Mouse (Mus musculus) T-helper 17 cell (primary cell): ENCODE measurements around the gene Fam43b.
"Not testable (repeated sequence)": the region's sequence is repeated elsewhere in the genome, so short reads cannot be mapped to it uniquely, and the experiment has no call there.

Source experiments
- in situ Hi-C, 2 experiments: fragments of 300-600 bp; cut with MboI, MseI; formaldehyde crosslinking; loops; 1 replicate in 1 of 2; 2 replicates in 1 of 2; pipeline ENCODE4 v1.15.1; 2025; ENCODE audit warnings: high pct_unique_total_duplicates in 2 of 2

The Fam43b gene

GRCm38 (mm10) chr4:138395971-138396645 lies at the start of gene Fam43b:
Gene Fam43b (minus strand): TSS chr4:138396528.
- in situ Hi-C loops, result no loop called here

GRCm38 (mm10) chr4:138444941-138445340 lies 48.6 kb upstream of the Fam43b start:
- in situ Hi-C loops, result loop anchor here (5.0 to 10.0 kb wide), 4 partner anchors 112 to 410 kb away; no protein-coding TSS in a partner anchor

GRCm38 (mm10) chr4:138440062-138440461 lies 43.7 kb upstream of the Fam43b start:
- in situ Hi-C loops, result loop anchor here in 1 of 2 experiments (10.0 kb wide), 1 partner anchor 415 kb away; no protein-coding TSS in a partner anchor

- in situ Hi-C loops, result loop anchor here (5.0 to 10.0 kb wide), 2 partner anchors 117 to 950 kb away; no protein-coding TSS in a partner anchor
Observed at GRCm38 (mm10) chr4:138434347-138435316, 38.3 kb upstream of the Fam43b start, which contains the start of gene Mul1. Gene Mul1 (plus strand): TSS chr4:138434671.

GRCm38 (mm10) chr4:138431340-138431739 lies 35.0 kb upstream of the Fam43b start:
- in situ Hi-C loops, result loop anchor here (5.0 to 10.0 kb wide), 2 partner anchors 114 to 953 kb away; no protein-coding TSS in a partner anchor

GRCm38 (mm10) chr4:138429778-138430177 lies 33.5 kb upstream of the Fam43b start:
- in situ Hi-C loops, result loop anchor here (5.0 to 10.0 kb wide), 2 partner anchors 112 to 955 kb away; no protein-coding TSS in a partner anchor

GRCm38 (mm10) chr4:138426778-138427705 lies 30.7 kb upstream of the Fam43b start:
- in situ Hi-C loops, result no loop called here

- in situ Hi-C loops, result not testable (repeated sequence)
Observed at GRCm38 (mm10) chr4:138425604-138426003, 29.3 kb upstream of the Fam43b start.

GRCm38 (mm10) chr4:138425028-138425427 lies 28.7 kb upstream of the Fam43b start:
- in situ Hi-C loops, result no loop called here

GRCm38 (mm10) chr4:138418340-138418957 lies 22.1 kb upstream of the Fam43b start:
- in situ Hi-C loops, result loop anchor here in 1 of 2 experiments (5.0 kb wide), 1 partner anchor 51 kb away; the partner anchor contains the start of gene Cda

GRCm38 (mm10) chr4:138417882-138418281 lies 21.6 kb upstream of the Fam43b start:
- in situ Hi-C loops, result loop anchor here in 1 of 2 experiments (5.0 kb wide), 1 partner anchor 51 kb away; the partner anchor contains the start of gene Cda

- in situ Hi-C loops, result loop anchor here in 1 of 2 experiments (5.0 kb wide), 1 partner anchor 49 kb away; the partner anchor contains the start of gene Cda
Observed at GRCm38 (mm10) chr4:138416414-138416813, 20.1 kb upstream of the Fam43b start.

GRCm38 (mm10) chr4:138415991-138416390 lies 19.7 kb upstream of the Fam43b start:
- in situ Hi-C loops, result loop anchor here in 1 of 2 experiments (5.0 kb wide), 1 partner anchor 49 kb away; the partner anchor contains the start of gene Cda

- in situ Hi-C loops, result loop anchor here in 1 of 2 experiments (5.0 kb wide), 1 partner anchor 47 kb away; the partner anchor contains the start of gene Cda
Observed at GRCm38 (mm10) chr4:138414725-138415124, 18.4 kb upstream of the Fam43b start.

GRCm38 (mm10) chr4:138411504-138412121 lies 15.3 kb upstream of the Fam43b start:
- in situ Hi-C loops, result no loop called here

GRCm38 (mm10) chr4:138411011-138411410 lies 14.7 kb upstream of the Fam43b start:
- in situ Hi-C loops, result no loop called here

- in situ Hi-C loops, result no loop called here
Observed at GRCm38 (mm10) chr4:138407479-138408194, 11.3 kb upstream of the Fam43b start.

GRCm38 (mm10) chr4:138404806-138405205 lies 8.5 kb upstream of the Fam43b start:
- in situ Hi-C loops, result no loop called here

- in situ Hi-C loops, result no loop called here
Observed at GRCm38 (mm10) chr4:138396711-138397110, 383 bp upstream of the Fam43b start.
